Mouse (Mus musculus): ENCODE results near the gene Arhgap30.

GRCm38 (mm10) chr1:171432158-171432557 is 43.4 kb downstream of the Arhgap30 start:
- TF ChIP-seq EP300 (IDR thresholded peaks at IDR 0.05; ENCODE audit: low read depth) (no peak), CTCF (IDR thresholded peaks at IDR 0.05; ENCODE audit: low read depth) (no peak)

All from heart, postnatal 0 days (tissue).